Mouse (Mus musculus): Measurements from ENCODE around the gene Sytl3. TPM values are rescaled to one million over a fixed set of nuclear protein-coding genes. Genes with fewer than 3 reads are reported as not detected.

Gene Sytl3
- polyA plus RNA-seq, 1 experiment from 2014 or later: not detected

GRCm38 (mm10) chr17:6742083-6743038 lies 83.5 kb downstream of the Sytl3 start:
- 77% methylated on average over 31 of the region's 33 CpGs for WGBS
- peaks cover 3% of the 10 kb centered on the region; the same call in 1 of the 2 replicates for H3K36me3 ChIP-seq (ENCODE audit: control insufficient read depth, insufficient read depth, low read length)
- no peak overlapping the region for H3K4me3 ChIP-seq (ENCODE audit: low read depth, low read length)
- H3K9ac ChIP-seq (ENCODE audit: low read length): no peak overlapping the region
- no peaks in the 10 kb centered on the region for H3K27me3 ChIP-seq (ENCODE audit: control insufficient read depth, insufficient read depth, low read length)
- DNase-seq (ENCODE audit: low spot score) (peak; percentile 16), ATAC-seq (ENCODE audit: insufficient read depth, low FRiP score, low TSS enrichment) (no peak)
- H3K27ac ChIP-seq (ENCODE audit: low read depth, low read length): peak overlapping the region; percentile 49; the same call in 1 of the 2 replicates
- no peaks in the 10 kb centered on the region for H3K9me3 ChIP-seq (ENCODE audit: control insufficient read depth, low read length)
- no peak overlapping the region for H3K4me2 ChIP-seq (ENCODE audit: low read depth)
- peaks cover 14% of the 10 kb centered on the region; the same call in 1 of the 2 replicates for H3K4me1 ChIP-seq (ENCODE audit: control insufficient read depth, insufficient read depth, low read length)

- Histone ChIP-seq H3K9me3 (ENCODE audit: control insufficient read depth, low read length) (no peaks in the 10 kb centered on the region), H3K27ac (ENCODE audit: low read depth, low read length) (no peak overlapping the region), H3K4me1 (ENCODE audit: control insufficient read depth, insufficient read depth, low read length) (peaks cover 21% of the 10 kb centered on the region; the same call in 1 of the 2 replicates), H3K4me2 (ENCODE audit: low read depth) (no peak overlapping the region), H3K27me3 (ENCODE audit: control insufficient read depth, insufficient read depth, low read length) (no peaks in the 10 kb centered on the region), H3K4me3 (ENCODE audit: low read depth, low read length) (no peak overlapping the region), H3K36me3 (ENCODE audit: control insufficient read depth, insufficient read depth, low read length) (peaks cover 3% of the 10 kb centered on the region; the same call in 1 of the 2 replicates), H3K9ac (ENCODE audit: low read length) (no peak overlapping the region)
- 87% methylated on average over 11 of the region's 11 CpGs for WGBS
- ATAC-seq (ENCODE audit: insufficient read depth, low FRiP score, low TSS enrichment) (no peak), DNase-seq (ENCODE audit: low spot score) (peak; percentile 9)
Measured at GRCm38 (mm10) chr17:6743039-6743575, 84.2 kb downstream of the Sytl3 start.

- no peak overlapping the region for H3K9ac ChIP-seq (ENCODE audit: low read length)
- no peaks in the 10 kb centered on the region for H3K9me3 ChIP-seq (ENCODE audit: control insufficient read depth, low read length)
- peaks cover 22% of the 10 kb centered on the region; the same call in 1 of the 2 replicates for H3K4me1 ChIP-seq (ENCODE audit: control insufficient read depth, insufficient read depth, low read length)
- ATAC-seq (ENCODE audit: insufficient read depth, low FRiP score, low TSS enrichment) (no peak), DNase-seq (ENCODE audit: low spot score) (peak; percentile 9)
- no peak overlapping the region for H3K27ac ChIP-seq (ENCODE audit: low read depth, low read length)
- no peak overlapping the region for H3K4me2 ChIP-seq (ENCODE audit: low read depth)
- no peaks in the 10 kb centered on the region for H3K27me3 ChIP-seq (ENCODE audit: control insufficient read depth, insufficient read depth, low read length)
- 50% methylated on average over 11 of the region's 11 CpGs for WGBS
- peaks cover 3% of the 10 kb centered on the region; the same call in 1 of the 2 replicates for H3K36me3 ChIP-seq (ENCODE audit: control insufficient read depth, insufficient read depth, low read length)
- no peak overlapping the region for H3K4me3 ChIP-seq (ENCODE audit: low read depth, low read length)
Measured at GRCm38 (mm10) chr17:6743787-6744239, 84.9 kb downstream of the Sytl3 start.

- Histone ChIP-seq H3K9me3 (ENCODE audit: control insufficient read depth, low read length) (no peaks in the 10 kb centered on the region), H3K4me1 (ENCODE audit: control insufficient read depth, insufficient read depth, low read length) (peaks cover 22% of the 10 kb centered on the region; the same call in 1 of the 2 replicates), H3K27me3 (ENCODE audit: control insufficient read depth, insufficient read depth, low read length) (no peaks in the 10 kb centered on the region), H3K27ac (ENCODE audit: low read depth, low read length) (no peak overlapping the region), H3K9ac (ENCODE audit: low read length) (no peak overlapping the region), H3K4me3 (ENCODE audit: low read depth, low read length) (no peak overlapping the region), H3K4me2 (ENCODE audit: low read depth) (no peak overlapping the region), H3K36me3 (ENCODE audit: control insufficient read depth, insufficient read depth, low read length) (peaks cover 3% of the 10 kb centered on the region; the same call in 1 of the 2 replicates)
- 55% methylated on average over 9 of the region's 9 CpGs for WGBS
- DNase-seq (ENCODE audit: low spot score) (peak; percentile 11), ATAC-seq (ENCODE audit: insufficient read depth, low FRiP score, low TSS enrichment) (no peak)
Measured at GRCm38 (mm10) chr17:6744366-6744765, 85.5 kb downstream of the Sytl3 start.

GRCm38 (mm10) chr17:6744871-6745270 lies 86.0 kb downstream of the Sytl3 start:
- Histone ChIP-seq H3K4me3 (ENCODE audit: low read depth, low read length) (no peak overlapping the region), H3K9ac (ENCODE audit: low read length) (no peak overlapping the region), H3K27me3 (ENCODE audit: control insufficient read depth, insufficient read depth, low read length) (no peaks in the 10 kb centered on the region), H3K4me2 (ENCODE audit: low read depth) (no peak overlapping the region), H3K36me3 (ENCODE audit: control insufficient read depth, insufficient read depth, low read length) (no peaks in the 10 kb centered on the region), H3K4me1 (ENCODE audit: control insufficient read depth, insufficient read depth, low read length) (peaks cover 22% of the 10 kb centered on the region; the same call in 1 of the 2 replicates), H3K9me3 (ENCODE audit: control insufficient read depth, low read length) (no peaks in the 10 kb centered on the region), H3K27ac (ENCODE audit: low read depth, low read length) (no peak overlapping the region; the same call in 1 of the 2 replicates)
- DNase-seq (ENCODE audit: low spot score): no peak
- WGBS: 87% methylated on average over 14 of the region's 14 CpGs
- ATAC-seq (ENCODE audit: insufficient read depth, low FRiP score, low TSS enrichment): no peak

- DNase-seq (ENCODE audit: low spot score) (peak; percentile 7), ATAC-seq (ENCODE audit: insufficient read depth, low FRiP score, low TSS enrichment) (no peak)
- Histone ChIP-seq H3K27ac (ENCODE audit: low read depth, low read length) (no peak overlapping the region), H3K36me3 (ENCODE audit: control insufficient read depth, insufficient read depth, low read length) (no peaks in the 10 kb centered on the region), H3K4me3 (ENCODE audit: low read depth, low read length) (no peak overlapping the region), H3K27me3 (ENCODE audit: control insufficient read depth, insufficient read depth, low read length) (no peaks in the 10 kb centered on the region), H3K9ac (ENCODE audit: low read length) (no peak overlapping the region), H3K4me1 (ENCODE audit: control insufficient read depth, insufficient read depth, low read length) (peaks cover 22% of the 10 kb centered on the region; the same call in 1 of the 2 replicates), H3K9me3 (ENCODE audit: control insufficient read depth, low read length) (no peaks in the 10 kb centered on the region), H3K4me2 (ENCODE audit: low read depth) (no peak overlapping the region)
- 74% methylated on average over 5 of the region's 5 CpGs for WGBS
Measured at GRCm38 (mm10) chr17:6745503-6745902, 86.6 kb downstream of the Sytl3 start.

DNA sequence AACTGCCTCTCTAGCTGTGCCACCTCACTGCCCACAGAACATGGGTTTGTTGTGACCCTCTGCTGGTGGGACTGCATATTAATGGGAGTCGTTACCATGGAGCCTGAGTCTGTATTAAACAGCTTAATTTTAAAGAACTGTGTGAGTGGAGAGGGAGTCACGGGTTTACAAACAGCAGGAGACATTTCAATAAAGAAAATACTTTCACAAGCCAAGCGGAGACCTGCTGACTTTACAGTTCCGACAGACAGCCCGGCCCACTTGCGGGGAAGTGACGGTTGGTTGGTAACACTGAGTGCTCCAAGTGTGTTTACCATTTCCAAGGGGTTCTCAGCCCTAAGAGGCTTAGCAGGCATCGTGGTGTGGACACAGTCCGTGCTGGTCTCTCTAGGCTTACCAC lies 87.1 kb downstream of the Sytl3 start:
- ATAC-seq (ENCODE audit: insufficient read depth, low FRiP score, low TSS enrichment): 0 out of 2 replicates have a peak, but pooled peaks have one; percentile 23

GRCm38 (mm10) chr17:6746452-6747231 lies 87.7 kb downstream of the Sytl3 start:
- H3K36me3 ChIP-seq (ENCODE audit: control insufficient read depth, insufficient read depth, low read length): no peaks in the 10 kb centered on the region
- H3K4me3 ChIP-seq (ENCODE audit: low read depth, low read length): no peak overlapping the region
- ATAC-seq (ENCODE audit: insufficient read depth, low FRiP score, low TSS enrichment): no peak
- DNase-seq (ENCODE audit: low spot score): no peak
- 0 out of 2 replicates have a peak overlapping the region, but pooled peaks have one; percentile 4 for H3K27ac ChIP-seq (ENCODE audit: low read depth, low read length)
- no peak overlapping the region for H3K9ac ChIP-seq (ENCODE audit: low read length)
- H3K4me1 ChIP-seq (ENCODE audit: control insufficient read depth, insufficient read depth, low read length): peaks cover 23% of the 10 kb centered on the region; the same call in 1 of the 2 replicates
- H3K9me3 ChIP-seq (ENCODE audit: control insufficient read depth, low read length): no peaks in the 10 kb centered on the region
- WGBS: 72% methylated on average over 9 of the region's 9 CpGs
- H3K27me3 ChIP-seq (ENCODE audit: control insufficient read depth, insufficient read depth, low read length): no peaks in the 10 kb centered on the region
- H3K4me2 ChIP-seq (ENCODE audit: low read depth): no peak overlapping the region

More for the DNA sequence above, 87.1 kb downstream of the Sytl3 start:
- Histone ChIP-seq H3K4me1 (ENCODE audit: control insufficient read depth, insufficient read depth, low read length) (peaks cover 22% of the 10 kb centered on the region; the same call in 1 of the 2 replicates), H3K36me3 (ENCODE audit: control insufficient read depth, insufficient read depth, low read length) (no peaks in the 10 kb centered on the region), H3K9me3 (ENCODE audit: control insufficient read depth, low read length) (no peaks in the 10 kb centered on the region), H3K4me2 (ENCODE audit: low read depth) (no peak overlapping the region), H3K27me3 (ENCODE audit: control insufficient read depth, insufficient read depth, low read length) (no peaks in the 10 kb centered on the region), H3K9ac (ENCODE audit: low read length) (no peak overlapping the region), H3K27ac (ENCODE audit: low read depth, low read length) (0 out of 2 replicates have a peak overlapping the region, but pooled peaks have one; percentile 4), H3K4me3 (ENCODE audit: low read depth, low read length) (no peak overlapping the region)
- no peak for DNase-seq (ENCODE audit: low spot score)
- WGBS: 47% methylated on average over 9 of the region's 9 CpGs
